Mouse (Mus musculus) kidney, embryonic 15.5 days (tissue): ENCODE results near the gene Gm9747. TPM values are rescaled to one million over a fixed set of nuclear protein-coding genes. Genes with fewer than 3 reads are reported as not detected.

ENCODE experiments used
- ATAC-seq: fragments of 200-750 bp; cut with Nextera tagmentation; replicated peaks from 2 replicates; pipeline ENCODE4 v1.8.0; 2017; ENCODE audit warnings: moderate TSS enrichment; ENCODE audit not compliant: low FRiP score
- H3K27ac ChIP-seq: fragments of 300-500 bp; sonication (generic); 2 replicates; pipeline ENCODE4 v1.5.1; 2015; ENCODE audit warnings: mild to moderate bottlenecking, inconsistent platforms
- H3K27me3 ChIP-seq: fragments of 300-500 bp; sonication (generic); 2 replicates; pipeline ENCODE4 v1.6.1; 2015; ENCODE audit warnings: inconsistent platforms
- H3K36me3 ChIP-seq: fragments of 300-500 bp; sonication (generic); 2 replicates; pipeline ENCODE4 v1.6.1; 2015; ENCODE audit warnings: inconsistent platforms
- H3K4me1 ChIP-seq: fragments of 300-500 bp; sonication (generic); 2 replicates; pipeline ENCODE4 v1.6.1; 2015; ENCODE audit warnings: inconsistent platforms
- H3K4me2 ChIP-seq: fragments of 300-500 bp; sonication (generic); 2 replicates; pipeline ENCODE4 v1.6.1; 2015; ENCODE audit warnings: moderate library complexity, mild to moderate bottlenecking, inconsistent platforms
- H3K4me3 ChIP-seq: fragments of 300-500 bp; sonication (generic); replicated peaks from 2 replicates; pipeline ENCODE4 v1.5.1; 2015; ENCODE audit warnings: mild to moderate bottlenecking, inconsistent platforms
- H3K9ac ChIP-seq: fragments of 300-500 bp; sonication (generic); 2 replicates; pipeline ENCODE4 v1.6.1; 2015; ENCODE audit warnings: mild to moderate bottlenecking, inconsistent platforms
- H3K9me3 ChIP-seq: fragments of 300-500 bp; sonication (generic); replicated peaks from 2 replicates; pipeline ENCODE4 v1.6.1; 2016; ENCODE audit warnings: inconsistent platforms
- WGBS: fragments of 180-500 bp; shearing (Covaris S2); methylation state at CpG from one replicate; pipeline ENCODE4 v1.1.7; 2015; ENCODE audit warnings: mixed read lengths; 5-methylcytosine and 5-hydroxymethylcytosine counted together
- polyA plus RNA-seq: library from polyadenylated mRNA; unstranded; fragments of >200 nt; fragmentation: Nextera tagmentation; extraction: Ambion mirVana; gene quantifications from 2 replicates; pipeline ENCODE4 v1.2.1, GENCODE M21; 2015

Gene Gm9747
- 11.4 and 11.9 TPM in 2 replicates for polyA plus RNA-seq

- H3K27ac ChIP-seq = no peak within 1 kb of the TSS
- no peak for ATAC-seq
- no peak within 1 kb of the TSS for H3K4me3 ChIP-seq
- H3K9ac ChIP-seq = no peak within 1 kb of the TSS
- H3K36me3 ChIP-seq = peaks cover 12% of the 10 kb centered on the region
- no peaks in the 10 kb centered on the region for H3K4me1 ChIP-seq
- no peak within 1 kb of the TSS for H3K4me2 ChIP-seq
- WGBS = 95% methylated on average over 3 of the region's 3 CpGs
- H3K9me3 ChIP-seq = no peaks in the 10 kb centered on the region
- H3K27me3 ChIP-seq = no peaks in the 10 kb centered on the region
These were observed at the start of gene Gm9747 for GRCm38 (mm10) chr1:82232812-82233211. TSS of gene Gm9747 (plus strand) at chr1:82233112.

DNA sequence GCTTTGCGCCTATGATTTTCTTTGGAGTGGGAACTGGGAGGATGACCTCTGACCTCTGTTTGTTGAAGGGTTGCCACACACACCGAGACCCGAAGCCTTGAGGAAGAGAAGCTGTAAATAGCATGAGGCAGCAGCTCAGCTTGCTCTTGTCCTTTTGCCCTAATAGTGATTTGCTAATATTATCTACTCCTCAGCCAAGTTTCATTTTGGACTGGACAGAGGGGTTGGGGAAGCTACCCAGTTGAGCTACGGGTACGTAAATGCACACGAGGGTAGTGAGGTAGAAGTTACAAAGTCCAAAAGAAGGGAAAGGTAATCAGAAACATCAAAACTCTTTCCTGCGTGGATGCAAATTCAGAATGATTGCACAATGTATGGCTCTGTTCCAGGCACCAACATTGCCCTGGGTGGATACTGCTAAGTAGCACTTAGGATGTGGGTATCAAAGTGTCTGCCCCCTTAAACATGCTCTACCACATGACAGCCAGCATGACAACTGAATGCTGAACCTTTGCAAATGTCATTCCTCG lies 48.9 kb upstream of the Gm9747 start:
- Histone ChIP-seq H3K4me1 (no peaks in the 10 kb centered on the region), H3K9me3 (no peaks in the 10 kb centered on the region), H3K4me2 (no peak overlapping the region), H3K27me3 (no peaks in the 10 kb centered on the region), H3K27ac (no peak overlapping the region), H3K9ac (no peak overlapping the region), H3K36me3 (no peaks in the 10 kb centered on the region), H3K4me3 (no peak overlapping the region)
- 69% methylated on average over 8 of the region's 8 CpGs for WGBS
- no peak for ATAC-seq

DNA sequence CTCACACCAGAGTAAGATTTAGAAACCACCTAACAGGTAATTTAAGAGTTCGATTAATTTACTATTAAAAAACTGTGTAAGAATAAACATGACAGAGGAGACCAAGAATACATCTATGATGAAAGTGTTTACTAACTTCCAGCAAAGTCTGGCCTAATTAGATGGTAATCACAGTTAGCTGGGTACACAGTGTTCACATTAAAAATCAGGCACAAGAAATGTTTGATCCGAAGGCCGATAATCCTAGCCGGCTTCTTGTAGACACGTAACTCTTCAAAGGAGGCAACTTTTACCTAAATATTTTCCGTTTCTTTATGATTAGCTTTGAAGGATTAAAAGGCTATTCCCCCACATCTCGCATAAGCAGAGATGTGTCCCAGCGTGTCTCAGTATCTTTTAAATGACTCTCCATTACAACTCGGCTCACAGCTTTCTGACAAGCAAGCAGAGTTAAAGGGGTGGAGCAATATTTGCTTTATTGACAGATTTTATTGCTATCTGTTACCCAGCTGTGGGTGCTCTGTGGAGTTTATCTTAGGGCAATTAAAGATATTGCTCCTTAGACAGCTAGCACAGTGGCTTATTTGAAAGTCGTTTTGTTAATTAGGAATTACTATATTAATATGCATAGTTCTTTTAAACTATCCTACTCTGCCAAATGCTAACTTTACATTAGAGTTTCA lies 44.2 kb upstream of the Gm9747 start:
- no peak overlapping the region for H3K27ac ChIP-seq
- H3K36me3 ChIP-seq = no peaks in the 10 kb centered on the region
- no peak overlapping the region for H3K4me3 ChIP-seq
- no peaks in the 10 kb centered on the region for H3K27me3 ChIP-seq
- H3K4me2 ChIP-seq = no peak overlapping the region
- 73% methylated on average over 10 of the region's 10 CpGs for WGBS
- no peaks in the 10 kb centered on the region for H3K4me1 ChIP-seq
- H3K9me3 ChIP-seq = no peaks in the 10 kb centered on the region
- ATAC-seq = no peak
- H3K9ac ChIP-seq = no peak overlapping the region

- H3K4me3 ChIP-seq = no peak overlapping the region
- no peak overlapping the region for H3K9ac ChIP-seq
- H3K9me3 ChIP-seq = no peaks in the 10 kb centered on the region
- H3K27me3 ChIP-seq = no peaks in the 10 kb centered on the region
- no peak for ATAC-seq
- 28% methylated on average over 3 of the region's 3 CpGs for WGBS
- H3K4me2 ChIP-seq = no peak overlapping the region
- no peak overlapping the region for H3K27ac ChIP-seq
- H3K36me3 ChIP-seq = no peaks in the 10 kb centered on the region
- H3K4me1 ChIP-seq = no peaks in the 10 kb centered on the region
These were observed 43.4 kb upstream of the Gm9747 start for GRCm38 (mm10) chr1:82189516-82189915.

DNA sequence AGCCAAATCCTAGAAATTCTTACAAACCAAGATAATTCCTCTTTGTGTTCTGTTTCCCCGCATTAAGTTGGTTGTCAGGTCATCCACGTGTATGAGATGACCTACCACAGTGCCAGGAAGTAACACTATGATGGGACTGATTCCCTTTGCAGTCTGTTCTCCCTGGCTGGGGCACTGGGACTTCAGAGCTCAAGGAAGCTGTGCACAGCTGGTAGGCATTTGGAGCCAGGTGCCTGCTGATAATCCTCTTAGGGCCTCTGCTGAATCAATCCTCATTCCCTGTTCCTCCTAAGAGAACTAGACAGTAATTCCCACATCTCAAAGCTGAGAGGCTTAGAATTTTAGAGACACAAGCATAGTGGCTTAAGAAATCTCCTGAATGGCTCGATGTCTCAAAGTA lies 41.3 kb upstream of the Gm9747 start:
- 62% methylated on average over 3 of the region's 3 CpGs for WGBS
- Histone ChIP-seq H3K36me3 (no peaks in the 10 kb centered on the region), H3K9me3 (no peaks in the 10 kb centered on the region), H3K4me1 (no peaks in the 10 kb centered on the region), H3K4me3 (no peak overlapping the region), H3K4me2 (no peak overlapping the region), H3K27ac (no peak overlapping the region), H3K9ac (no peak overlapping the region), H3K27me3 (no peaks in the 10 kb centered on the region)
- no peak for ATAC-seq

- H3K27ac ChIP-seq = peak overlapping the region; percentile 76
- ATAC-seq = peak; percentile 55; the same call in 1 of the 2 replicates
- H3K4me3 ChIP-seq = no peak overlapping the region
- peaks cover 12% of the 10 kb centered on the region; the same call in 1 of the 2 replicates for H3K4me1 ChIP-seq
- no peaks in the 10 kb centered on the region for H3K9me3 ChIP-seq
- no peaks in the 10 kb centered on the region for H3K27me3 ChIP-seq
- H3K4me2 ChIP-seq = no peak overlapping the region
- no peak overlapping the region for H3K9ac ChIP-seq
- 17% methylated on average over 1 of the region's 1 CpGs for WGBS
- no peaks in the 10 kb centered on the region for H3K36me3 ChIP-seq
These were observed 33.0 kb upstream of the Gm9747 start for GRCm38 (mm10) chr1:82199918-82200317.

DNA sequence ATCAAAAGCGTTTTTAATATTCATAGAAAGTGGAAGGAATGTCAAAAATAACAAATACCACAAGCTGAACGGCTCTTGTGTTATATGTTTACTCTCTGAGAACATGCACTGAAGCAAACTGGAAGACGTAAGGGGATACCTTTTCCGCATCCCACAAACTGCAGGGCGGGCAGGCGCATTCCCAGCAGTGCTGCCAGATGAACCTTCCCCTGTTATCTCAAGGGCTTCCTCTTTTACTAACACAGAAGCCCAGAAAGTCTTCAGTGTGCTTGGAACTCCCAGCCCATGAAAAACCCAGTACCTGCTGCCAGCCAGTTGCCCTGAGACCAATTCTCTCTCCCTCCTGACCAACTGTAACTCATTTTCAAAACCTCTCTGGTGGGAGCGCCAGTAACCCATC lies 32.3 kb upstream of the Gm9747 start:
- H3K27ac ChIP-seq = 0 out of 2 replicates have a peak overlapping the region, but pooled peaks have one; percentile 5
- H3K27me3 ChIP-seq = no peaks in the 10 kb centered on the region
- no peaks in the 10 kb centered on the region for H3K9me3 ChIP-seq
- H3K4me1 ChIP-seq = peaks cover 12% of the 10 kb centered on the region; the same call in 1 of the 2 replicates
- 47% methylated on average over 7 of the region's 7 CpGs for WGBS
- H3K4me2 ChIP-seq = no peak overlapping the region
- no peak overlapping the region for H3K4me3 ChIP-seq
- ATAC-seq = 0 out of 2 replicates have a peak, but pooled peaks have one; percentile 25
- no peak overlapping the region for H3K9ac ChIP-seq
- no peaks in the 10 kb centered on the region for H3K36me3 ChIP-seq

DNA sequence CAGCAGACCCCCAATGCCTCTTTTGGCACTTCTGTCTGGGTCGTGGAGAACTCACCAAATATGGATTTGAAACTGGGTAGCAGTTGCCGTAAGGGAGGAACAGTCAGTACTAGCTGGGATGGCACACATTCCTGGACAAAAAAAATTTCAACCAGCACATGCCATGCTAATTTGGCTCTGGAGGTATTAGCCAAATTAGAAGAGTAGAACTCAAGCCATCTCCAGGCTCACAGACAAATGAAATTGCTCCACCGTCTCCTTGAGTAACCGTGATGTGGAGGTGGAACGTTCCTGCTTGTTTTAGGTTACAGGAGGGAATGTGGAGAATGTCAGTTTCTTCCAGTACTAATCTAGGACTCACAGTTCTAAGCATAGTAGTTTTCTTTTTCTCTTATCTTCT lies 25.4 kb upstream of the Gm9747 start:
- Histone ChIP-seq H3K36me3 (no peaks in the 10 kb centered on the region), H3K4me1 (no peaks in the 10 kb centered on the region), H3K27ac (no peak overlapping the region), H3K27me3 (no peaks in the 10 kb centered on the region), H3K9ac (no peak overlapping the region), H3K4me3 (no peak overlapping the region), H3K4me2 (no peak overlapping the region), H3K9me3 (no peaks in the 10 kb centered on the region)
- WGBS = 89% methylated on average over 5 of the region's 5 CpGs
- no peak for ATAC-seq

DNA sequence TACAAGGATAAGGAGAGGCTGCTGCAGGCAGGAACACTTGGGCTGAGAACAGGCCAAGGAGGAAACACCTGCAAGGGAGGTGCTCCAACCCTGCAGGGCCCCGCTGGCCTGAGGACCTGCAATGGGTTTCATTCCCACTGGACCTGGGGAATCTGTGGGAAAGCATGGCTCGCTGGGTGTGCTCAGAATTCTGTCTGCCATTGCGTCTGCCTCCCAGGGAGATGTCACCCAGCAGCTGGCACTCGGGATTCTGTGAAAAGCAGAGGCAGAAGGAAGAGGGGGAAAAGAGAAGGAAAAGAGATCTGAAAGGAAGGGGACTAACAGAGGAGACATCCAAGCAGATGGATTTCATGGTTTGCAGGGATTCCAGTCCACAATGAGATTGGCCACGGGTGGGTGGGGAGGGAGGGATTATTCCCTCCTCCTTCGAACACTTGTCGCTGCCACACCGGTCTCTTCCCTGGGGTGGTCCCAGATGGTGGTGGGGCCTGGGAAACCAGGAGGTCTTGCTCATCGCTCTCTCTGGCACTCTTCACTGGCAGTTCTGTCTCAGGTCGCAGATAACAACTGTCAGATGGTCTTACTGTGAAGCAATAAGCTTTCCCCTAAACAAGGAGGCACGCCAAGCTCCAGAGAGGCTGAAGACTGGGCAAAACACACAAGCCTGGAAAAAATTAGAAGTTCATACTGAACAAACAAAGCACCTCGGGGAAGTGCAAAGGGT lies 12.1 kb upstream of the Gm9747 start:
- Histone ChIP-seq H3K4me1 (no peaks in the 10 kb centered on the region), H3K36me3 (no peaks in the 10 kb centered on the region), H3K9ac (no peak overlapping the region), H3K4me2 (no peak overlapping the region), H3K27me3 (no peaks in the 10 kb centered on the region), H3K27ac (no peak overlapping the region), H3K4me3 (no peak overlapping the region), H3K9me3 (no peaks in the 10 kb centered on the region)
- 63% methylated on average over 12 of the region's 12 CpGs for WGBS
- no peak for ATAC-seq

DNA sequence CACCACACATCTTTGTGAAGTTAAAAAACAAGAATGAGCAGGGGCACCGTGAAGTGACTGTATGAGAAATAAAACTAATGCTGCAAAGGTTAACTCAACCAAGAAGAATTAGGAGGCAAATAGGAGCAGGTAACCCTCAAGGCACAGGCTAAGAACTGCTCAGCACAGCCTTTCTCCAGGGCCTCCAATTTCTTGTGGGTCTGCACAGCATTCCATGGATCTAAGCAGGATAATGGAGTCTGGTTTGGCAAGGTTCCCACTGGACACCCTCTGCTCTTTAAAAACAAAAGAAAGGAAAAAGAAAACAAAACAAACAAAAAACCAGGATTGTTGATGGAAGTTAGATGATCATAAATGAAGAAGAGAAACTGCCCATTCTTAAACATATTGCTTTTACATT lies 11.4 kb upstream of the Gm9747 start:
- Histone ChIP-seq H3K27ac (no peak overlapping the region), H3K4me1 (no peaks in the 10 kb centered on the region), H3K4me2 (no peak overlapping the region), H3K9me3 (no peaks in the 10 kb centered on the region), H3K36me3 (no peaks in the 10 kb centered on the region), H3K27me3 (no peaks in the 10 kb centered on the region), H3K9ac (no peak overlapping the region), H3K4me3 (no peak overlapping the region)
- no peak for ATAC-seq
- WGBS = 59% methylated on average over 1 of the region's 1 CpGs

GRCm38 (mm10) chr1:82223042-82223795 lies 9.7 kb upstream of the Gm9747 start:
- Histone ChIP-seq H3K27ac (no peak overlapping the region), H3K9me3 (no peaks in the 10 kb centered on the region), H3K4me2 (no peak overlapping the region), H3K36me3 (no peaks in the 10 kb centered on the region), H3K4me1 (no peaks in the 10 kb centered on the region), H3K27me3 (no peaks in the 10 kb centered on the region), H3K9ac (no peak overlapping the region), H3K4me3 (no peak overlapping the region)
- ATAC-seq = no peak
- WGBS = 93% methylated on average over 5 of the region's 5 CpGs

DNA sequence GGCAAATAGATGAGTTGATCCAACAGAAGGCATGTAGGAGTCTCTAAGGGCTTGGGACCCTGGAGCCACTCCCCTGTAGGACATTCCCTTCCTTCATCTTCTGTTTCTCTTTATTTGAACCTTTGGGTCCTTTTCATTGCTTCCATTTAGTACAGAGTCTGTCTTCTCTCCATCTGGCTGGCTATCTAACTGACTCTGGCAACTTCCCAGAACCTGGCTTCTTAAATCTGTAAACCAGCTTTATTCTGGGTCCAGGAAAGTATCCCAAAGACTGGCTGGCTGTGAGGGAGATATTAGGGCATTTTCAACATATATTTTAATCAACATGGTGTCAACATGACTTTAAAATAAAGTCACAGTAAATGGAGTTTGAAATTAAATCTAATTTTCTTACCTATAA lies 4.1 kb upstream of the Gm9747 start:
- Histone ChIP-seq H3K36me3 (no peaks in the 10 kb centered on the region), H3K27me3 (no peaks in the 10 kb centered on the region), H3K4me3 (no peak overlapping the region), H3K9me3 (no peaks in the 10 kb centered on the region), H3K9ac (no peak overlapping the region), H3K4me2 (no peak overlapping the region), H3K4me1 (no peaks in the 10 kb centered on the region), H3K27ac (no peak overlapping the region)
- no peak for ATAC-seq
